Mouse (Mus musculus) embryonic facial prominence, embryonic 11.5 days (tissue): ENCODE data around the gene Sap18b. TPM values are rescaled to one million over a fixed set of nuclear protein-coding genes. Genes with fewer than 3 reads are reported as not detected.

Source experiments
- ATAC-seq: fragments of 200-750 bp; cut with Nextera tagmentation; replicated peaks from 2 replicates; pipeline ENCODE4 v1.8.0; 2017; ENCODE audit warnings: low read depth; ENCODE audit not compliant: insufficient number of reproducible peaks, low FRiP score, low TSS enrichment
- DNase-seq: peaks from one replicate; pipeline ENCODE4 v3.0.0-alpha.2; 2015; ENCODE audit warnings: low spot score
- H3K27ac ChIP-seq: fragments of 300-500 bp; sonication (generic); replicated peaks from 2 replicates; pipeline ENCODE4 v1.5.1; 2014; ENCODE audit warnings: mild to moderate bottlenecking, low read depth, low read length, control low read depth
- H3K27me3 ChIP-seq: fragments of 300-500 bp; sonication (generic); 2 replicates; pipeline ENCODE4 v1.6.1; 2014; ENCODE audit warnings: mild to moderate bottlenecking, low read length, moderate library complexity, mixed read lengths; ENCODE audit not compliant: control insufficient read depth, insufficient read depth
- H3K36me3 ChIP-seq: fragments of 300-500 bp; sonication (generic); replicated peaks from 2 replicates; pipeline ENCODE4 v1.6.1; 2014; ENCODE audit warnings: low read depth, mild to moderate bottlenecking, low read length, moderate library complexity, mixed read lengths; ENCODE audit not compliant: control insufficient read depth, insufficient read depth
- H3K4me1 ChIP-seq: fragments of 300-500 bp; sonication (generic); 2 replicates; pipeline ENCODE4 v1.6.1; 2014; ENCODE audit warnings: low read length, mixed read lengths; ENCODE audit not compliant: control insufficient read depth, insufficient read depth
- H3K4me2 ChIP-seq: fragments of 300-500 bp; sonication (generic); 2 replicates; pipeline ENCODE4 v1.6.1; 2014; ENCODE audit warnings: low read depth, mild to moderate bottlenecking, control low read depth, low read length, moderate library complexity
- H3K4me3 ChIP-seq: fragments of 300-500 bp; sonication (generic); 2 replicates; pipeline ENCODE4 v1.5.1; 2014; ENCODE audit warnings: low read depth, low read length, control low read depth
- H3K9ac ChIP-seq: fragments of 300-500 bp; sonication (generic); replicated peaks from 2 replicates; pipeline ENCODE4 v1.6.1; 2014; ENCODE audit warnings: mild to moderate bottlenecking, control low read depth, low read length
- H3K9me3 ChIP-seq: fragments of 300-500 bp; sonication (generic); replicated peaks from 2 replicates; pipeline ENCODE4 v1.6.1; 2016; ENCODE audit warnings: mild to moderate bottlenecking, low read length, inconsistent platforms, mixed read lengths; ENCODE audit not compliant: control insufficient read depth
- WGBS: fragments of 180-500 bp; shearing (Covaris S2); extraction: QIAGEN DNeasy Blood & Tissue Kit; methylation state at CpG from one replicate; pipeline ENCODE4 v1.1.7; 2014; 5-methylcytosine and 5-hydroxymethylcytosine counted together
- polyA plus RNA-seq: library from polyadenylated mRNA; unstranded; fragments of >200 nt; fragmentation: Nextera tagmentation; extraction: Ambion mirVana; gene quantifications from 2 replicates; pipeline ENCODE4 v1.2.1, GENCODE M21; 2014

The Sap18b gene
- polyA plus RNA-seq, 1 experiment from 2014 or later = 452 TPM

GRCm38 (mm10) chr8:95809116-95809515 lies 16.0 kb upstream of the Sap18b start:
- Histone ChIP-seq H3K4me2 (no peak overlapping the region), H3K9me3 (no peaks in the 10 kb centered on the region), H3K27me3 (no peaks in the 10 kb centered on the region), H3K4me3 (no peak overlapping the region), H3K36me3 (no peaks in the 10 kb centered on the region), H3K27ac (no peak overlapping the region), H3K4me1 (no peaks in the 10 kb centered on the region), H3K9ac (no peak overlapping the region)
- ATAC-seq = no peak
- DNase-seq = no peak
- whole genome bisulfite sequencing = 80% methylated on average over 5 of the region's 5 CpGs

DNA sequence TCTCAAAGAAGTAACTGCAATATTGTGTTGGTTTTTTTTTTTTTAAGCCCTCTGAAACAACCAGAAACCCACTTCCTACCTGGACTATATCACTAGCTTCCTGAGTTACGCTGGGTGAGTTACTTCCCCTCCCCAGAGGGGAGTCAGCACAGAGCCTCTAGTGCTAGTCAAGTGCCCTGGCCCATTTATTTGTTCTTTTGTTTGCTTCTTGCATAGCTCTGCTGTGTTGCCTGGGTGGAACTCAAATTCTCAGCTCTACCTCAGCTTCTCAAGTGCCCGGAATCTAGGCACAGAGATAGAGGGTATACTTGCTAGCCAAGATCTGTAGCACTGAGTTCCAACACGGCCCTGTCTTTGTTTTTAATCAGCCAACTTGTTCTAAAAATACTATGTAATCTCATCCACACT lies 15.0 kb upstream of the Sap18b start:
- no peak overlapping the region for H3K27ac ChIP-seq
- WGBS = 53% methylated on average over 3 of the region's 3 CpGs
- no peaks in the 10 kb centered on the region for H3K4me1 ChIP-seq
- H3K36me3 ChIP-seq = no peaks in the 10 kb centered on the region
- no peak overlapping the region for H3K4me2 ChIP-seq
- H3K4me3 ChIP-seq = no peak overlapping the region
- DNase-seq (no peak), ATAC-seq (no peak)
- no peaks in the 10 kb centered on the region for H3K27me3 ChIP-seq
- no peaks in the 10 kb centered on the region for H3K9me3 ChIP-seq
- no peak overlapping the region for H3K9ac ChIP-seq

- ATAC-seq = no peak
- no peaks in the 10 kb centered on the region for H3K36me3 ChIP-seq
- no peaks in the 10 kb centered on the region for H3K9me3 ChIP-seq
- H3K27ac ChIP-seq = no peak overlapping the region
- no peaks in the 10 kb centered on the region for H3K27me3 ChIP-seq
- WGBS = 55% methylated on average over 6 of the region's 6 CpGs
- no peak overlapping the region for H3K4me3 ChIP-seq
- H3K4me1 ChIP-seq = no peaks in the 10 kb centered on the region
- no peak for DNase-seq
- H3K9ac ChIP-seq = no peak overlapping the region
- no peak overlapping the region for H3K4me2 ChIP-seq
These were observed 9.0 kb upstream of the Sap18b start for GRCm38 (mm10) chr8:95816044-95816708.

- Histone ChIP-seq H3K27me3 (no peaks in the 10 kb centered on the region), H3K4me3 (no peak overlapping the region), H3K9ac (no peak overlapping the region), H3K27ac (no peak overlapping the region), H3K36me3 (no peaks in the 10 kb centered on the region), H3K4me1 (no peaks in the 10 kb centered on the region), H3K4me2 (no peak overlapping the region), H3K9me3 (no peaks in the 10 kb centered on the region)
- DNase-seq (no peak), ATAC-seq (no peak)
- whole genome bisulfite sequencing = 68% methylated on average over 3 of the region's 3 CpGs
These were observed 7.5 kb upstream of the Sap18b start for GRCm38 (mm10) chr8:95817597-95817996.

DNA sequence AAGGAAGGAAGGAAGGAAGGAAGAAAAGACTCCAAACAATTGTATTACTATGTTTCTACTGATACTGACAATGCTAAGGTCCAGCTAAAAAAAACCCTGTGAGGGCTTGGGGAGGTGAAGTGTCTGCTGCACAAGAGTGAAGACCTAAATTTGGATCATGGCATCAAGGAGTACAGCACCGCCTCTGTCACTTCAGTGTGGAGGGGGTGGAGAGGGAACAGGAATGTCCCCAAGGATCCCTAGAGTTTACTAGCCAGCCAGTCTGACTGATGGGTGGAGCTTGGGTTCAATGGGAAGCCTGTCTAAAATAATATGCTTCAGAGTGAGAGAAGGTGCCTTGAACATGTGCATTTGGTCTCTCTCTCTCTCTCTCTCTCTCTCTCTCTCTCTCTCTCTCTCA lies 6.9 kb upstream of the Sap18b start:
- Histone ChIP-seq H3K27me3 (no peaks in the 10 kb centered on the region), H3K9me3 (no peaks in the 10 kb centered on the region), H3K36me3 (no peaks in the 10 kb centered on the region), H3K9ac (no peak overlapping the region), H3K4me3 (no peak overlapping the region), H3K27ac (no peak overlapping the region), H3K4me2 (no peak overlapping the region), H3K4me1 (no peaks in the 10 kb centered on the region)
- DNase-seq = no peak
- 14% methylated on average over 1 of the region's 1 CpGs for WGBS
- no peak for ATAC-seq

DNA sequence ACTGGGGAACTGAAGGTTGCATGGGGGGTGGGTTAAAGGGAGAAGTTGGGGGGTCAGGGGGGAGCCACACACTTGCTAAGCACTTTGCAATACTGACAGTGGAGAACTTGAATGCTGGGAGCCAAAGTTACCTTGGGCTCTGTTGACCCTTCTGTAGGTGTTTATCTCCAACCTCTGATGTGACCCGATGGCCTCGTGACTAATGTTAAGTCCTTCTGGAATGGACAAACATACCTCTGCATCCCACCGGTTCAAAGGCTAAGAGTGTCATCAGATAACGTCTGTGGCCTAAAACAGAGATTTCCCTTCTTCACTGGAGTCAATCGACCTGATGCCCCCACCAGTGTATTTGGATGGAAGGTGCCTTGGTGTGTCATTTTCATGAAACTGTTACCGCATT lies 3.9 kb upstream of the Sap18b start:
- no peak overlapping the region for H3K9ac ChIP-seq
- no peak for ATAC-seq
- H3K36me3 ChIP-seq = no peaks in the 10 kb centered on the region
- no peaks in the 10 kb centered on the region for H3K4me1 ChIP-seq
- no peaks in the 10 kb centered on the region for H3K9me3 ChIP-seq
- H3K4me2 ChIP-seq = no peak overlapping the region
- no peaks in the 10 kb centered on the region for H3K27me3 ChIP-seq
- no peak for DNase-seq
- 90% methylated on average over 6 of the region's 6 CpGs for WGBS
- H3K4me3 ChIP-seq = no peak overlapping the region
- H3K27ac ChIP-seq = no peak overlapping the region

GRCm38 (mm10) chr8:95822096-95822495 lies 3.0 kb upstream of the Sap18b start:
- H3K4me1 ChIP-seq = no peaks in the 10 kb centered on the region
- no peaks in the 10 kb centered on the region for H3K9me3 ChIP-seq
- no peak for DNase-seq
- no peaks in the 10 kb centered on the region for H3K36me3 ChIP-seq
- H3K9ac ChIP-seq = no peak overlapping the region
- WGBS = 78% methylated on average over 5 of the region's 5 CpGs
- no peak for ATAC-seq
- H3K27ac ChIP-seq = no peak overlapping the region
- H3K4me2 ChIP-seq = no peak overlapping the region
- H3K27me3 ChIP-seq = no peaks in the 10 kb centered on the region
- no peak overlapping the region for H3K4me3 ChIP-seq

- WGBS = 80% methylated on average over 3 of the region's 3 CpGs
- ATAC-seq = no peak
- Histone ChIP-seq H3K4me2 (no peak overlapping the region), H3K27ac (no peak overlapping the region), H3K9ac (no peak overlapping the region), H3K27me3 (no peaks in the 10 kb centered on the region), H3K4me3 (no peak overlapping the region), H3K4me1 (no peaks in the 10 kb centered on the region), H3K36me3 (no peaks in the 10 kb centered on the region), H3K9me3 (no peaks in the 10 kb centered on the region)
- DNase-seq = no peak
These were observed 2.4 kb upstream of the Sap18b start for GRCm38 (mm10) chr8:95822699-95823098.
